Mouse (Mus musculus) lung, postnatal 0 days (tissue): ENCODE data around the gene Txnrd3.

Experiments
- CTCF ChIP-seq: IDR thresholded peaks from 2 replicates; pipeline ENCODE4 v1.5.1; 2016; ENCODE audit warnings: antibody characterized with exemption, mild to moderate bottlenecking
- EP300 ChIP-seq: IDR thresholded peaks from 2 replicates; pipeline ENCODE4 v1.6.1; 2016; ENCODE audit warnings: antibody characterized with exemption, mild to moderate bottlenecking, control low read depth

DNA sequence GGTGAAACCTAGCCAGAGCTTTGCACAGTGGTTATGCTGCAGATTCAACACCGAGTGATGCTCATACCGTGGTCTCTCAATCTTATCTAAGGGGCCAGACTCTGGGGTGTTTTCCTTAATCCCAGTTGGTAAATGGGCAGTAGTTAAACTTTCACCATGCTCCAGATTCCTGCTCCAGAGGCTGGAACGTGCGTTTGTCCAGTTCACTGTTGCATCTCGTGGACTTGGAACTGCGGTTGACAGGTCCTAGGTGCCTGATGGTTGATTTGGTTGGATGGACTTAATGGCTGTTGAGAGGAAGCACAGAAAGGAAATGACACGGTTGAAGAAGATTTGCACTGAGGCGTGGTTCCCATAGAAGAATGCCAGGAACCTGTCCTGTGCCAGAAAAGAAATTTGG lies 6.1 kb downstream of the Txnrd3 start:
- no peak for TF ChIP-seq CTCF
- TF ChIP-seq EP300 = no peak
